Mouse (Mus musculus) liver, postnatal 0 days (tissue): ENCODE results near the gene Cers5.

Experiments
- CTCF ChIP-seq: sonication (generic); IDR thresholded peaks from 2 replicates; pipeline ENCODE4 v1.5.1; 2016; ENCODE audit warnings: antibody characterized with exemption, low read depth
- EP300 ChIP-seq: IDR thresholded peaks from 2 replicates; pipeline ENCODE4 v1.6.1; 2016; ENCODE audit warnings: antibody characterized with exemption, low read depth, mild to moderate bottlenecking

DNA sequence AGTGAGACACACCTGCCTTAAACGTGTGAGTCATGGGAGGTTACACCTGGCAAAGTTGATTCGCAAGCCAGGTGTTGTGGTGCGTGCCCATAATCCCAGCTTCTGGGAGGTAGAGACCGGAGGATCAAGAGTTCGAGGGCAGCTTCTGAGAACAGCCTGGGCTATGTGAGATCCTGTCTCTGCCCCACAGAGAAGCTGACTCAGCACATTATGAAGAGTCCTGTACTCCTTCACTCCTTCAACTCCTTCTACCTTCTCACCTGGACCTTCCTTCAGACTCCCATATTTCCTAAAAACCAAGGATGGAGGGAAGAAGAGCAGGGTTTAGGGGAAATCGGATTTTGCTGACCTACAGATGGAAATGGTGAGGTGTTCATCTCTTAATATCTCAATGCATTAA is 41.0 kb upstream of the Cers5 start:
- TF ChIP-seq CTCF (no peak), EP300 (no peak)
